Mouse (Mus musculus): ENCODE measurements around the gene Gabpb2. TPM values are rescaled to one million over a fixed set of nuclear protein-coding genes. Genes with fewer than 3 reads are reported as not detected.

Gabpb2 gene
- polyA plus RNA-seq, 1 experiment from 2014 or later: 4.8 TPM

GRCm38 (mm10) chr3:95235386-95236301 lies 17.9 kb upstream of the Gabpb2 start:
- Histone ChIP-seq H3K4me1 (ENCODE audit: control insufficient read depth, insufficient read depth, low read length) (peaks cover 10% of the 10 kb centered on the region), H3K4me3 (ENCODE audit: low read depth, low read length) (no peak overlapping the region), H3K4me2 (ENCODE audit: low read depth) (no peak overlapping the region), H3K9me3 (ENCODE audit: control insufficient read depth, low read length) (no peaks in the 10 kb centered on the region), H3K36me3 (ENCODE audit: control insufficient read depth, insufficient read depth, low read length) (peaks cover 22% of the 10 kb centered on the region), H3K9ac (ENCODE audit: low read length) (no peak overlapping the region), H3K27me3 (ENCODE audit: control insufficient read depth, insufficient read depth, low read length) (no peaks in the 10 kb centered on the region), H3K27ac (ENCODE audit: low read depth, low read length) (no peak overlapping the region)
- ATAC-seq (ENCODE audit: insufficient read depth, low FRiP score, low TSS enrichment) (no peak), DNase-seq (ENCODE audit: low spot score) (no peak)
- WGBS: 62% methylated on average over 23 of the region's 23 CpGs

GRCm38 (mm10) chr3:95233303-95233980 lies 15.7 kb upstream of the Gabpb2 start:
- Histone ChIP-seq H3K4me1 (ENCODE audit: control insufficient read depth, insufficient read depth, low read length) (peaks cover 11% of the 10 kb centered on the region), H3K4me2 (ENCODE audit: low read depth) (no peak overlapping the region), H3K27me3 (ENCODE audit: control insufficient read depth, insufficient read depth, low read length) (no peaks in the 10 kb centered on the region), H3K4me3 (ENCODE audit: low read depth, low read length) (no peak overlapping the region), H3K9me3 (ENCODE audit: control insufficient read depth, low read length) (no peaks in the 10 kb centered on the region), H3K9ac (ENCODE audit: low read length) (no peak overlapping the region), H3K27ac (ENCODE audit: low read depth, low read length) (no peak overlapping the region), H3K36me3 (ENCODE audit: control insufficient read depth, insufficient read depth, low read length) (peaks cover 22% of the 10 kb centered on the region)
- DNase-seq (ENCODE audit: low spot score): no peak
- 86% methylated on average over 16 of the region's 16 CpGs for WGBS
- no peak for ATAC-seq (ENCODE audit: insufficient read depth, low FRiP score, low TSS enrichment)

GRCm38 (mm10) chr3:95232771-95233170 lies 15.1 kb upstream of the Gabpb2 start:
- WGBS: 90% methylated on average over 7 of the region's 7 CpGs
- ATAC-seq (ENCODE audit: insufficient read depth, low FRiP score, low TSS enrichment): no peak
- no peak for DNase-seq (ENCODE audit: low spot score)
- Histone ChIP-seq H3K4me1 (ENCODE audit: control insufficient read depth, insufficient read depth, low read length) (peaks cover 11% of the 10 kb centered on the region), H3K36me3 (ENCODE audit: control insufficient read depth, insufficient read depth, low read length) (peaks cover 22% of the 10 kb centered on the region), H3K4me3 (ENCODE audit: low read depth, low read length) (no peak overlapping the region), H3K9ac (ENCODE audit: low read length) (no peak overlapping the region), H3K27me3 (ENCODE audit: control insufficient read depth, insufficient read depth, low read length) (no peaks in the 10 kb centered on the region), H3K27ac (ENCODE audit: low read depth, low read length) (no peak overlapping the region), H3K9me3 (ENCODE audit: control insufficient read depth, low read length) (no peaks in the 10 kb centered on the region), H3K4me2 (ENCODE audit: low read depth) (no peak overlapping the region)

GRCm38 (mm10) chr3:95231298-95232221 lies 13.8 kb upstream of the Gabpb2 start, which contains the start of gene Mllt11:
TSS of gene Mllt11 (minus strand) at chr3:95232171.
- WGBS: 87% methylated on average over 13 of the region's 13 CpGs
- Histone ChIP-seq H3K36me3 (ENCODE audit: control insufficient read depth, insufficient read depth, low read length) (peaks cover 22% of the 10 kb centered on the region), H3K4me1 (ENCODE audit: control insufficient read depth, insufficient read depth, low read length) (peaks cover 16% of the 10 kb centered on the region), H3K4me2 (ENCODE audit: low read depth) (peak within 1 kb of the TSS; percentile 81), H3K27me3 (ENCODE audit: control insufficient read depth, insufficient read depth, low read length) (no peaks in the 10 kb centered on the region), H3K27ac (ENCODE audit: low read depth, low read length) (peak within 1 kb of the TSS; percentile 67), H3K9me3 (ENCODE audit: control insufficient read depth, low read length) (no peaks in the 10 kb centered on the region), H3K9ac (ENCODE audit: low read length) (peak within 1 kb of the TSS; percentile 44), H3K4me3 (ENCODE audit: low read depth, low read length) (no peak within 1 kb of the TSS)
- ATAC-seq (ENCODE audit: insufficient read depth, low FRiP score, low TSS enrichment) (no peak), DNase-seq (ENCODE audit: low spot score) (no peak)

GRCm38 (mm10) chr3:95230495-95231297 lies 13.0 kb upstream of the Gabpb2 start:
- peaks cover 19% of the 10 kb centered on the region for H3K4me1 ChIP-seq (ENCODE audit: control insufficient read depth, insufficient read depth, low read length)
- 38% methylated on average over 8 of the region's 8 CpGs for WGBS

GRCm38 (mm10) chr3:95229781-95230494 lies 12.2 kb upstream of the Gabpb2 start:
- DNase-seq (ENCODE audit: low spot score) (peak; percentile 57), ATAC-seq (ENCODE audit: insufficient read depth, low FRiP score, low TSS enrichment) (0 out of 2 replicates have a peak, but pooled peaks have one; percentile 6)
- Histone ChIP-seq H3K4me3 (ENCODE audit: low read depth, low read length) (peak overlapping the region; percentile 68), H3K27ac (ENCODE audit: low read depth, low read length) (peak overlapping the region; percentile 94), H3K9me3 (ENCODE audit: control insufficient read depth, low read length) (no peaks in the 10 kb centered on the region), H3K36me3 (ENCODE audit: control insufficient read depth, insufficient read depth, low read length) (peaks cover 19% of the 10 kb centered on the region), H3K4me2 (ENCODE audit: low read depth) (peak overlapping the region; percentile 81), H3K27me3 (ENCODE audit: control insufficient read depth, insufficient read depth, low read length) (no peaks in the 10 kb centered on the region), H3K9ac (ENCODE audit: low read length) (peak overlapping the region; percentile 76), H3K4me1 (ENCODE audit: control insufficient read depth, insufficient read depth, low read length) (peaks cover 19% of the 10 kb centered on the region)
- 2% methylated on average over 13 of the region's 13 CpGs for WGBS

More at GRCm38 (mm10) chr3:95230495-95231297, 13.0 kb upstream of the Gabpb2 start:
- Histone ChIP-seq H3K36me3 (ENCODE audit: control insufficient read depth, insufficient read depth, low read length) (peaks cover 22% of the 10 kb centered on the region), H3K9me3 (ENCODE audit: control insufficient read depth, low read length) (no peaks in the 10 kb centered on the region), H3K4me2 (ENCODE audit: low read depth) (peak overlapping the region; percentile 81), H3K4me3 (ENCODE audit: low read depth, low read length) (peak overlapping the region; percentile 68), H3K27ac (ENCODE audit: low read depth, low read length) (peak overlapping the region; percentile 67), H3K9ac (ENCODE audit: low read length) (peak overlapping the region; percentile 76), H3K27me3 (ENCODE audit: control insufficient read depth, insufficient read depth, low read length) (no peaks in the 10 kb centered on the region)
- DNase-seq (ENCODE audit: low spot score): peak; percentile 36
- peak; percentile 31; the same call in 1 of the 2 replicates for ATAC-seq (ENCODE audit: insufficient read depth, low FRiP score, low TSS enrichment)

- no peak; the same call in 1 of the 2 replicates for ATAC-seq (ENCODE audit: insufficient read depth, low FRiP score, low TSS enrichment)
- H3K27ac ChIP-seq (ENCODE audit: low read depth, low read length): peak overlapping the region; percentile 94
- H3K4me2 ChIP-seq (ENCODE audit: low read depth): peak overlapping the region; percentile 81
- H3K27me3 ChIP-seq (ENCODE audit: control insufficient read depth, insufficient read depth, low read length): no peaks in the 10 kb centered on the region
- peaks cover 24% of the 10 kb centered on the region for H3K4me1 ChIP-seq (ENCODE audit: control insufficient read depth, insufficient read depth, low read length)
- H3K4me3 ChIP-seq (ENCODE audit: low read depth, low read length): peak overlapping the region; percentile 68
- peak overlapping the region; percentile 76 for H3K9ac ChIP-seq (ENCODE audit: low read length)
- under 1% methylated on average over 43 of the region's 43 CpGs for WGBS
- peaks cover 17% of the 10 kb centered on the region for H3K36me3 ChIP-seq (ENCODE audit: control insufficient read depth, insufficient read depth, low read length)
- peak; percentile 51 for DNase-seq (ENCODE audit: low spot score)
- no peaks in the 10 kb centered on the region for H3K9me3 ChIP-seq (ENCODE audit: control insufficient read depth, low read length)
Observed at GRCm38 (mm10) chr3:95228894-95229780, 11.4 kb upstream of the Gabpb2 start.
